Mouse (Mus musculus) forebrain, embryonic 16.5 days (tissue): ENCODE results near the gene Sbf2. TPM values are rescaled to one million over a fixed set of nuclear protein-coding genes. Genes with fewer than 3 reads are reported as not detected.

ENCODE experiments used
- ATAC-seq: fragments of 200-750 bp; cut with Nextera tagmentation; 2 replicates; pipeline ENCODE4 v1.8.0; 2017; ENCODE audit warnings: mild to moderate bottlenecking, moderate library complexity
- H3K27ac ChIP-seq: fragments of 300-500 bp; sonication (generic); 2 replicates; pipeline ENCODE4 v1.5.1; 2014; ENCODE audit warnings: low read length, control low read depth
- H3K27me3 ChIP-seq: fragments of 300-500 bp; sonication (generic); replicated peaks from 2 replicates; pipeline ENCODE4 v1.6.1; 2014; ENCODE audit warnings: low read length; ENCODE audit not compliant: control insufficient read depth, insufficient read depth
- H3K36me3 ChIP-seq: fragments of 300-500 bp; sonication (generic); 2 replicates; pipeline ENCODE4 v1.6.1; 2014; ENCODE audit not compliant: control insufficient read depth, insufficient read depth
- H3K4me1 ChIP-seq: fragments of 300-500 bp; sonication (generic); replicated peaks from 2 replicates; pipeline ENCODE4 v1.6.1; 2014; ENCODE audit warnings: low read length; ENCODE audit not compliant: control insufficient read depth, insufficient read depth
- H3K4me2 ChIP-seq: fragments of 300-500 bp; sonication (generic); 2 replicates; pipeline ENCODE4 v1.6.1; 2014; ENCODE audit warnings: mild to moderate bottlenecking, low read length, control low read depth
- H3K4me3 ChIP-seq: fragments of 300-500 bp; sonication (generic); replicated peaks from 2 replicates; pipeline ENCODE4 v1.5.1; 2014; ENCODE audit warnings: mild to moderate bottlenecking, low read length, control low read depth
- H3K9ac ChIP-seq: fragments of 300-500 bp; sonication (generic); replicated peaks from 2 replicates; pipeline ENCODE4 v1.6.1; 2014; ENCODE audit warnings: low read depth, low read length, control low read depth
- H3K9me3 ChIP-seq: fragments of 300-500 bp; sonication (generic); 2 replicates; pipeline ENCODE4 v1.6.1; 2016; ENCODE audit warnings: low read length; ENCODE audit not compliant: control insufficient read depth
- WGBS: fragments of 180-500 bp; shearing (Covaris S2); extraction: QIAGEN DNeasy Blood & Tissue Kit; methylation state at CpG from one replicate; pipeline ENCODE4 v1.1.7; 2014; 5-methylcytosine and 5-hydroxymethylcytosine counted together
- polyA plus RNA-seq: library from polyadenylated mRNA; unstranded; fragments of >200 nt; fragmentation: Nextera tagmentation; extraction: Ambion mirVana; gene quantifications from 2 replicates; pipeline ENCODE4 v1.2.1, GENCODE M21; 2015

The Sbf2 gene
- polyA plus RNA-seq, 1 experiment from 2014 or later, result 75.7 TPM

- Histone ChIP-seq H3K27ac (no peak overlapping the region), H3K4me3 (no peak overlapping the region), H3K27me3 (0 out of 2 replicates have a peak, but pooled peaks cover 2% of the 10 kb centered on the region), H3K9me3 (no peaks in the 10 kb centered on the region), H3K36me3 (no peaks in the 10 kb centered on the region), H3K9ac (no peak overlapping the region), H3K4me1 (peaks cover 3% of the 10 kb centered on the region; the same call in 1 of the 2 replicates), H3K4me2 (no peak overlapping the region)
- ATAC-seq, result no peak
- WGBS, result 78% methylated on average over 3 of the region's 3 CpGs
These were observed 21.2 kb upstream of the Sbf2 start for GRCm38 (mm10) chr7:110635929-110636328.

DNA sequence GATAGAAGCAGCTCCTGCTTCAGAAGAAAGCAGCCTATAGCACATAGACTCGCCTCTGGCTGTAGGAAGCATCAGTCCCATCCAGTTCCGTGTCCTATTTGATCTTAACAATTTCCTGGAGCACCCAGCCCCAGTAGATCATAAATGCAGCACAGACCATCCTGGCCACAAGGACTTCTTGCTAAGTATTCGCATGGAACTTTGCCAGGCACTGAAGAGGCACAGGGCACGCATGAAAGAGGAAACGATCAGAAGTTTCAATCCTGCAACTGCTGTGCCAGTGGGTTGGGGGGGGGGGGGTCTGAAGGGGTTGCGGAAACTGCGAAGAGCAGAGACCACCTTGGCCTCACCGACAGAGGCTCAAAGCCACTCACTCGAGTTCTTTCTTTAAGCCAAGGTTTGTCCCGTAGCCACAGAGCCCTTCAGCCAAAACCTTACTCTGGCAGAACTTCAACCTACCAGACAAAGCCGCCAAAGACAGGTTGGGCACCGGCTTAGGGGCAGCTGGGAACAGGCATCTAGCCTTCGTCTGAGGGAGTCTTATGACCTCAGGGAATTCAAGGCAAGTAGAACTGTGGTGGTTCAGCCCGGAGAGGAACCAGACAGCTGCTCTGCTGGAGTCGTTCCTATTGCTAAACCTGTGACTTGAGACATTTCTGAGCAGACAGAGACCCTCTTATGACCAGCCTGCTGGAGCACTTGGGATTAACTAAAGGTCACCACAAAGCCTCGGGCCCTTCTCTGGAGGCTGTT is 16.6 kb upstream of the Sbf2 start:
- ATAC-seq, result no peak
- 64% methylated on average over 16 of the region's 16 CpGs for WGBS
- H3K4me2 ChIP-seq, result no peak overlapping the region
- no peak overlapping the region for H3K9ac ChIP-seq
- H3K36me3 ChIP-seq, result no peaks in the 10 kb centered on the region
- peaks cover 40% of the 10 kb centered on the region for H3K4me1 ChIP-seq
- H3K27me3 ChIP-seq, result peaks cover 30% of the 10 kb centered on the region
- no peak overlapping the region for H3K27ac ChIP-seq
- no peaks in the 10 kb centered on the region for H3K9me3 ChIP-seq
- H3K4me3 ChIP-seq, result no peak overlapping the region

- Histone ChIP-seq H3K27me3 (peaks cover 41% of the 10 kb centered on the region), H3K4me1 (peaks cover 40% of the 10 kb centered on the region), H3K9ac (peak overlapping the region; percentile 41), H3K4me3 (peak overlapping the region; percentile 43), H3K27ac (no peak overlapping the region), H3K9me3 (no peaks in the 10 kb centered on the region), H3K36me3 (no peaks in the 10 kb centered on the region), H3K4me2 (peak overlapping the region; percentile 68)
- ATAC-seq, result peak; percentile 92
- 1% methylated on average over 36 of the region's 36 CpGs for WGBS
These were observed 15.4 kb upstream of the Sbf2 start for GRCm38 (mm10) chr7:110629892-110630666.

GRCm38 (mm10) chr7:110628611-110629354 is 14.1 kb upstream of the Sbf2 start:
- Histone ChIP-seq H3K4me1 (peaks cover 40% of the 10 kb centered on the region), H3K9ac (peak overlapping the region; percentile 51), H3K27me3 (peaks cover 43% of the 10 kb centered on the region), H3K9me3 (no peaks in the 10 kb centered on the region), H3K4me3 (peak overlapping the region; percentile 45), H3K27ac (no peak overlapping the region), H3K4me2 (peak overlapping the region; percentile 71), H3K36me3 (no peaks in the 10 kb centered on the region)
- ATAC-seq, result no peak
- WGBS, result under 1% methylated on average over 33 of the region's 33 CpGs

GRCm38 (mm10) chr7:110628273-110628600 is 13.5 kb upstream of the Sbf2 start:
- WGBS, result 3% methylated on average over 11 of the region's 11 CpGs
- no peak for ATAC-seq
- H3K36me3 ChIP-seq, result no peaks in the 10 kb centered on the region
- peaks cover 43% of the 10 kb centered on the region for H3K27me3 ChIP-seq
- peaks cover 40% of the 10 kb centered on the region for H3K4me1 ChIP-seq
- H3K4me3 ChIP-seq, result peak overlapping the region; percentile 45
- no peaks in the 10 kb centered on the region for H3K9me3 ChIP-seq
- no peak overlapping the region; the same call in none of the 2 replicates for H3K9ac ChIP-seq
- H3K27ac ChIP-seq, result no peak overlapping the region
- H3K4me2 ChIP-seq, result peak overlapping the region; percentile 71

GRCm38 (mm10) chr7:110627486-110628272 is 13.0 kb upstream of the Sbf2 start, which contains the start of gene Adm:
Gene Adm, plus strand, starts transcription at chr7:110627661.
- peak; percentile 47 for ATAC-seq
- no peak within 1 kb of the TSS for H3K27ac ChIP-seq
- H3K4me2 ChIP-seq, result peak within 1 kb of the TSS; percentile 71
- peaks cover 40% of the 10 kb centered on the region for H3K4me1 ChIP-seq
- under 1% methylated on average over 30 of the region's 30 CpGs for WGBS
- peaks cover 43% of the 10 kb centered on the region for H3K27me3 ChIP-seq
- peak within 1 kb of the TSS; percentile 45 for H3K4me3 ChIP-seq
- H3K36me3 ChIP-seq, result no peaks in the 10 kb centered on the region
- no peaks in the 10 kb centered on the region for H3K9me3 ChIP-seq
- H3K9ac ChIP-seq, result peak within 1 kb of the TSS; percentile 51

DNA sequence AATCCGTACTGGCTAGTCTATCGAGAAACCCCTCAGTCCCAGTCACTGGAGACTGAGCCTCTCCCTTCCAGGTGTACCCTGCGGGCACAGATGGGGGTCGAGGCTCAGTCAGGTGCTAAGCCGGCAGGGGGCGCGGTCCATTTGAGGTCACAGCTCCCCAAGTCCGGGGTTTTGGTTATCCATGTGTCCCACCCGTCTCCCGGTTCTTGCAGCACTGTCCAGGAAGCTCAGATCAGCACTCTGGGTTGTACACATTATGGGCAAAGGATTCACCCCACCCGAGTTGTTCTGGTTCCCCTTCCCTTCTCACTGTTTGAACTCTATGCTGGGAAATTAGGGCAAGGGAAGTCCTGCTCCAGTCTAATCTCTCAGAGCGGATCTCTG is 12.4 kb upstream of the Sbf2 start:
- ATAC-seq, result no peak

GRCm38 (mm10) chr7:110626186-110627098 is 11.7 kb upstream of the Sbf2 start:
- ATAC-seq, result no peak
- WGBS, result 6% methylated on average over 28 of the region's 28 CpGs
- Histone ChIP-seq H3K27me3 (peaks cover 43% of the 10 kb centered on the region), H3K27ac (no peak overlapping the region), H3K4me1 (peaks cover 40% of the 10 kb centered on the region), H3K4me2 (peak overlapping the region; percentile 16), H3K9me3 (no peaks in the 10 kb centered on the region), H3K4me3 (no peak overlapping the region), H3K9ac (no peak overlapping the region), H3K36me3 (no peaks in the 10 kb centered on the region)

More for the DNA sequence above, 12.4 kb upstream of the Sbf2 start:
- under 1% methylated on average over 12 of the region's 12 CpGs for WGBS
- Histone ChIP-seq H3K27ac (no peak overlapping the region), H3K9me3 (no peaks in the 10 kb centered on the region), H3K36me3 (no peaks in the 10 kb centered on the region), H3K4me3 (no peak overlapping the region; the same call in 1 of the 2 replicates), H3K4me2 (peak overlapping the region; percentile 71), H3K27me3 (peaks cover 43% of the 10 kb centered on the region), H3K4me1 (peaks cover 40% of the 10 kb centered on the region), H3K9ac (no peak overlapping the region)
